Mouse (Mus musculus): ENCODE results near the gene Snrpb2. TPM values are rescaled to one million over a fixed set of nuclear protein-coding genes. Genes with fewer than 3 reads are reported as not detected.

Gene Snrpb2
- total RNA-seq (2014; rRNA removed; ENCODE audit: low replicate concordance) (14.1 and 14.2 TPM in 2 replicates), polyA plus RNA-seq (2015; fragmentation: Nextera tagmentation; extraction: Ambion mirVana) (38.4 and 43.6 TPM in 2 replicates)

DNA sequence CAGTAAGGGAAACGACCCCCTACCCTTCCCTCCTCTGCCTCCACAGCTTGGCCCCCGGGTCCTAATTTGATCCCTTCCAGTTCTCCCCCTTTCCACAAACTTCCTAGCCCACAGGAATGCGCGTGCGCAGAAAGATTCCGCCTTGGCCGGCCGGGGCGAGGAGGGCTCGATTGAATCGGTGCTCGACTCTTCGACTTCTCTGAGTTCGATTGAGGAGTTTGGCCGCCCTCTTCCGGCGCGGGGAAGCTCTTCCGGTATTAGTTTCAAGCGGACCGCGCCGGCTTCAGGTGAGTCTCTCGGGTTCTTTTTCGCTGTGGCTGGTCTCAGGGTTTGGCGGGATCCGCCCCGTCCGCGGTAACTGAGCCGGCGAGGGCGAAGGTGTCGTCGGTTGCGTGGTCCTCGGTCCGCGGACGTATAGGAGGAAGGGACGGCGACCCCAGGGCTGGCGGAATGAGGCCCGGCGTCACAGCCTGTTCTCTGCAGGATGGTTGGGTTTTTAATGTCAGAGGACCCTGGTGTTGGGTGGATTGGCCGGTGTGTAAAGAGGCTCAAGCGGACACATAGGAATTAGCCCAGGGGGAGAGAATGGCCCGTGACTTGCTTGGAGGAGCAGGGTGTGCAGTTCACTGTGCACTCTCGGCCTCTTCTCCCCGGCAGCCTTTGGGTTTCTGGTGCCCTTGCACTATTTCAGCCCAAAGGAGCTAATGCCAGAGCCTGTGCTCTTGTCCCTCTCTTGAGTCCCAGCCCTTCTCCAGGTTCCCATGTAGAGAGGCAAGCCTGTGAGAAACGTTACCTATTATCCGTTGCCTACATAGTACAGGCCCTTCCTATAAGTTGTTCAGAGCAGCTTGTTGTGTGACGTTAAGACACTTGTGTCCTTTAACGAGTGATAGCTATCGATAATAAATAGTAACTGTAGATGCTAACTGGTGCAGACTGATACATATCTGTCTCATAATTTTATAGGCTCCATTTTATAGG is at the start of gene Snrpb2:
Gene Snrpb2, plus strand, starts transcription at position 228 of the 981 bp plus-strand sequence.
- TF ChIP-seq EP300 (IDR thresholded peaks at IDR 0.05; ENCODE audit: low read depth) (no peak), CTCF (IDR thresholded peaks at IDR 0.05; ENCODE audit: low read depth) (peak; percentile 14)
- H3K27ac ChIP-seq (ENCODE audit: low read depth): peak within 1 kb of the TSS; percentile 12; the same call in 1 of the 2 replicates
- H3K27me3 ChIP-seq (ENCODE audit: control insufficient read depth, insufficient read depth, low read length): no peaks in the 10 kb centered on the region
- DNase-seq (ENCODE audit: low spot score) (peak; percentile 89), ATAC-seq (ENCODE audit: insufficient read depth, low read depth) (peak; percentile 93)
- H3K4me3 ChIP-seq (ENCODE audit: low read depth, low read length): peak within 1 kb of the TSS; percentile 82
- H3K9me3 ChIP-seq (replicated peaks; ENCODE audit: control insufficient read depth, low read length): no peaks in the 10 kb centered on the region
- peaks cover 5% of the 10 kb centered on the region; the same call in 1 of the 2 replicates for H3K4me1 ChIP-seq (ENCODE audit: control insufficient read depth, insufficient read depth)
- H3K4me2 ChIP-seq (ENCODE audit: low read depth, low read length): peak within 1 kb of the TSS; percentile 93
- under 1% methylated on average over 55 of the region's 55 CpGs for WGBS
- H3K9ac ChIP-seq (replicated peaks; ENCODE audit: low read depth, low read length): peak within 1 kb of the TSS; percentile 82
- H3K36me3 ChIP-seq (replicated peaks; ENCODE audit: control insufficient read depth, insufficient read depth, low read length): peaks cover 18% of the 10 kb centered on the region

DNA sequence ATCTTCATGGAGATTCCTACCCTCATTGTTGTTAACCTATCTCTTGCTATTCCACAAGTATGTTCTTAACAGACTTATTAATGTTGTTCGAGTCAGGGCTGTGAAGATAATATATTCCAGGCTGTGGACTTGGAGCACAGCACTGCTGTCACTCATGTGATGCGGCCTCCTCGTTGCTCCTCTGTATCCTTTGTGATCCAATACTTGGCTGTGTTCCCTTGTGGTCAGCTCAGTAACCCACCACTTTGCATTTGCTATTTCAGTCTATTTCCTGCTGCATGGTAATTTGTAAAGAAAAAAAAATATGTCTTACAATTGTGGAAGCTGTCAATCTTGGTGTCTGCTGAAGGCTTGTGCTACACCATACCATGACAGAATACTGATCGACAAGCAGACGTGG is 49.8 kb upstream of the Snrpb2 start:
- Histone ChIP-seq H3K9ac (replicated peaks; ENCODE audit: low read depth, low read length) (no peak overlapping the region), H3K4me1 (ENCODE audit: control insufficient read depth, insufficient read depth) (no peaks in the 10 kb centered on the region), H3K27me3 (ENCODE audit: control insufficient read depth, insufficient read depth, low read length) (no peaks in the 10 kb centered on the region), H3K27ac (ENCODE audit: low read depth) (no peak overlapping the region), H3K4me3 (ENCODE audit: low read depth, low read length) (no peak overlapping the region), H3K9me3 (replicated peaks; ENCODE audit: control insufficient read depth, low read length) (no peaks in the 10 kb centered on the region), H3K4me2 (ENCODE audit: low read depth, low read length) (no peak overlapping the region), H3K36me3 (replicated peaks; ENCODE audit: control insufficient read depth, insufficient read depth, low read length) (no peaks in the 10 kb centered on the region)
- WGBS: 64% methylated on average over 5 of the region's 5 CpGs
- no peak for TF ChIP-seq CTCF (IDR thresholded peaks at IDR 0.05; ENCODE audit: low read depth)
- no peak for TF ChIP-seq EP300 (IDR thresholded peaks at IDR 0.05; ENCODE audit: low read depth)
- ATAC-seq (ENCODE audit: insufficient read depth, low read depth): no peak
- no peak for DNase-seq (ENCODE audit: low spot score)

- no peaks in the 10 kb centered on the region for H3K4me1 ChIP-seq (ENCODE audit: control insufficient read depth, insufficient read depth)
- ATAC-seq (ENCODE audit: insufficient read depth, low read depth) (no peak), DNase-seq (ENCODE audit: low spot score) (no peak)
- no peaks in the 10 kb centered on the region for H3K27me3 ChIP-seq (ENCODE audit: control insufficient read depth, insufficient read depth, low read length)
- H3K4me2 ChIP-seq (ENCODE audit: low read depth, low read length): no peak overlapping the region
- no peak overlapping the region for H3K9ac ChIP-seq (replicated peaks; ENCODE audit: low read depth, low read length)
- H3K27ac ChIP-seq (ENCODE audit: low read depth): no peak overlapping the region
- H3K9me3 ChIP-seq (replicated peaks; ENCODE audit: control insufficient read depth, low read length): no peaks in the 10 kb centered on the region
- H3K36me3 ChIP-seq (replicated peaks; ENCODE audit: control insufficient read depth, insufficient read depth, low read length): no peaks in the 10 kb centered on the region
- no peak for TF ChIP-seq CTCF (IDR thresholded peaks at IDR 0.05; ENCODE audit: low read depth)
- TF ChIP-seq EP300 (IDR thresholded peaks at IDR 0.05; ENCODE audit: low read depth): no peak
- no peak overlapping the region for H3K4me3 ChIP-seq (ENCODE audit: low read depth, low read length)
- WGBS: 89% methylated on average over 8 of the region's 8 CpGs
Observed at GRCm38 (mm10) chr2:143018084-143018483, 44.8 kb upstream of the Snrpb2 start.

GRCm38 (mm10) chr2:143018591-143019130 is 44.2 kb upstream of the Snrpb2 start:
- no peak overlapping the region for H3K4me2 ChIP-seq (ENCODE audit: low read depth, low read length)
- WGBS: 37% methylated on average over 5 of the region's 5 CpGs

DNA sequence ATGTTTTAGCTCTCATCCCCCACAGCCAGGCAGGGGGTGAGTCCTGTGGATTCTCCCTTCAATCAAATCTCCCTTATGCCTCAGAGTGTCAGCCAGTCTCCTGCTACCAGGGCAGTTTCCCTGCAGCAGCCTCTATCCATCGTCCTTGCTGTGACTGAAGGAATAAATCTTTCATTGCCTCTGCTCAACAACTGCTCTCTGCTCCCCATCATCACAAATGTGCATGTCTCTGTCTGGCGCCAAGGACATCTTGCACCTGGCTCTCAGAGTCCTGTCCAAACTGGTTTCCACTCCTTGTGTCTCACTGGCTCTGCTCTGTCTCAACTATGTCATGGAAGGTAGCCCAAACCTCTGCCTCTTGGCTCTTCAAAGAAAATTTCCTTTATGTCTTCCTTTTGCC is 43.1 kb upstream of the Snrpb2 start:
- H3K4me2 ChIP-seq (ENCODE audit: low read depth, low read length): no peak overlapping the region
- TF ChIP-seq EP300 (IDR thresholded peaks at IDR 0.05; ENCODE audit: low read depth) (no peak), CTCF (IDR thresholded peaks at IDR 0.05; ENCODE audit: low read depth) (no peak)
- no peak for DNase-seq (ENCODE audit: low spot score)
- no peaks in the 10 kb centered on the region for H3K36me3 ChIP-seq (replicated peaks; ENCODE audit: control insufficient read depth, insufficient read depth, low read length)
- no peak overlapping the region for H3K27ac ChIP-seq (ENCODE audit: low read depth)
- no peak overlapping the region for H3K9ac ChIP-seq (replicated peaks; ENCODE audit: low read depth, low read length)
- ATAC-seq (ENCODE audit: insufficient read depth, low read depth): no peak
- H3K9me3 ChIP-seq (replicated peaks; ENCODE audit: control insufficient read depth, low read length): no peaks in the 10 kb centered on the region
- H3K4me3 ChIP-seq (ENCODE audit: low read depth, low read length): no peak overlapping the region
- no peaks in the 10 kb centered on the region for H3K4me1 ChIP-seq (ENCODE audit: control insufficient read depth, insufficient read depth)
- 32% methylated on average over 2 of the region's 2 CpGs for WGBS
- H3K27me3 ChIP-seq (ENCODE audit: control insufficient read depth, insufficient read depth, low read length): no peaks in the 10 kb centered on the region

More at GRCm38 (mm10) chr2:143018591-143019130, 44.2 kb upstream of the Snrpb2 start:
- Histone ChIP-seq H3K9ac (replicated peaks; ENCODE audit: low read depth, low read length) (no peak overlapping the region), H3K27ac (ENCODE audit: low read depth) (no peak overlapping the region), H3K27me3 (ENCODE audit: control insufficient read depth, insufficient read depth, low read length) (no peaks in the 10 kb centered on the region), H3K36me3 (replicated peaks; ENCODE audit: control insufficient read depth, insufficient read depth, low read length) (no peaks in the 10 kb centered on the region), H3K4me1 (ENCODE audit: control insufficient read depth, insufficient read depth) (no peaks in the 10 kb centered on the region), H3K4me3 (ENCODE audit: low read depth, low read length) (no peak overlapping the region), H3K9me3 (replicated peaks; ENCODE audit: control insufficient read depth, low read length) (no peaks in the 10 kb centered on the region)
- DNase-seq (ENCODE audit: low spot score) (no peak), ATAC-seq (ENCODE audit: insufficient read depth, low read depth) (no peak)
- no peak for TF ChIP-seq EP300 (IDR thresholded peaks at IDR 0.05; ENCODE audit: low read depth)
- TF ChIP-seq CTCF (IDR thresholded peaks at IDR 0.05; ENCODE audit: low read depth): no peak
